Mouse (Mus musculus): ENCODE measurements around the gene Tbc1d8. TPM values are rescaled to one million over a fixed set of nuclear protein-coding genes. Genes with fewer than 3 reads are reported as not detected.
A peak's percentile ranks its signal among the peaks of the same experiment; 100 is the strongest.

The Tbc1d8 gene
- polyA plus RNA-seq, 1 experiment from 2014 or later, result 5.4 TPM

- DNase-seq (ENCODE audit: low spot score, missing footprints) (peak; percentile 47), ATAC-seq (ENCODE audit: low FRiP score) (no peak)
- Histone ChIP-seq H3K9ac (ENCODE audit: low read length) (no peak overlapping the region), H3K9me3 (ENCODE audit: control insufficient read depth, low read length) (no peaks in the 10 kb centered on the region), H3K4me3 (ENCODE audit: low read depth, low read length) (no peak overlapping the region), H3K27me3 (ENCODE audit: control insufficient read depth, insufficient read depth, low read length) (no peaks in the 10 kb centered on the region), H3K4me2 (no peak overlapping the region), H3K27ac (ENCODE audit: low read depth, low read length) (no peak overlapping the region), H3K36me3 (ENCODE audit: control insufficient read depth, insufficient read depth, low read length) (no peaks in the 10 kb centered on the region), H3K4me1 (ENCODE audit: control insufficient read depth, insufficient read depth, low read length) (no peaks in the 10 kb centered on the region)
- 87% methylated on average over 4 of the region's 5 CpGs for WGBS
These were observed 14.6 kb upstream of the Tbc1d8 start for GRCm38 (mm10) chr1:39493165-39493564.

- no peaks in the 10 kb centered on the region for H3K9me3 ChIP-seq (ENCODE audit: control insufficient read depth, low read length)
- 84% methylated on average over 3 of the region's 3 CpGs for WGBS
- no peaks in the 10 kb centered on the region for H3K36me3 ChIP-seq (ENCODE audit: control insufficient read depth, insufficient read depth, low read length)
- H3K9ac ChIP-seq (ENCODE audit: low read length), result no peak overlapping the region
- no peak overlapping the region for H3K27ac ChIP-seq (ENCODE audit: low read depth, low read length)
- ATAC-seq (ENCODE audit: low FRiP score), result no peak
- no peak for DNase-seq (ENCODE audit: low spot score, missing footprints)
- H3K4me1 ChIP-seq (ENCODE audit: control insufficient read depth, insufficient read depth, low read length), result peaks cover 1% of the 10 kb centered on the region
- H3K4me3 ChIP-seq (ENCODE audit: low read depth, low read length), result no peak overlapping the region
- no peaks in the 10 kb centered on the region for H3K27me3 ChIP-seq (ENCODE audit: control insufficient read depth, insufficient read depth, low read length)
- no peak overlapping the region for H3K4me2 ChIP-seq
These were observed 8.8 kb upstream of the Tbc1d8 start for GRCm38 (mm10) chr1:39487370-39487769.

- 52% methylated on average over 10 of the region's 10 CpGs for WGBS
- no peak overlapping the region for H3K27ac ChIP-seq (ENCODE audit: low read depth, low read length)
- ATAC-seq (ENCODE audit: low FRiP score), result 0 out of 2 replicates have a peak, but pooled peaks have one; percentile 25
- no peak overlapping the region for H3K9ac ChIP-seq (ENCODE audit: low read length)
- H3K4me3 ChIP-seq (ENCODE audit: low read depth, low read length), result no peak overlapping the region
- no peaks in the 10 kb centered on the region for H3K9me3 ChIP-seq (ENCODE audit: control insufficient read depth, low read length)
- peak; percentile 91 for DNase-seq (ENCODE audit: low spot score, missing footprints)
- peaks cover 11% of the 10 kb centered on the region for H3K4me1 ChIP-seq (ENCODE audit: control insufficient read depth, insufficient read depth, low read length)
- no peak overlapping the region for H3K4me2 ChIP-seq
- no peaks in the 10 kb centered on the region for H3K36me3 ChIP-seq (ENCODE audit: control insufficient read depth, insufficient read depth, low read length)
- H3K27me3 ChIP-seq (ENCODE audit: control insufficient read depth, insufficient read depth, low read length), result no peaks in the 10 kb centered on the region; the same call in 1 of the 2 replicates
These were observed 3.7 kb upstream of the Tbc1d8 start for GRCm38 (mm10) chr1:39482115-39482815.

GRCm38 (mm10) chr1:39479254-39479653, 699 bp upstream of the Tbc1d8 start:
- no peak overlapping the region; the same call in 1 of the 2 replicates for H3K9ac ChIP-seq (ENCODE audit: low read length)
- H3K36me3 ChIP-seq (ENCODE audit: control insufficient read depth, insufficient read depth, low read length), result no peaks in the 10 kb centered on the region
- no peaks in the 10 kb centered on the region for H3K9me3 ChIP-seq (ENCODE audit: control insufficient read depth, low read length)
- 63% methylated on average over 5 of the region's 5 CpGs for WGBS
- H3K4me3 ChIP-seq (ENCODE audit: low read depth, low read length), result no peak overlapping the region
- H3K27me3 ChIP-seq (ENCODE audit: control insufficient read depth, insufficient read depth, low read length), result peaks cover 2% of the 10 kb centered on the region; the same call in 1 of the 2 replicates
- no peak for ATAC-seq (ENCODE audit: low FRiP score)
- peak overlapping the region; percentile 98 for H3K4me2 ChIP-seq
- no peak for DNase-seq (ENCODE audit: low spot score, missing footprints)
- H3K4me1 ChIP-seq (ENCODE audit: control insufficient read depth, insufficient read depth, low read length), result peaks cover 11% of the 10 kb centered on the region
- H3K27ac ChIP-seq (ENCODE audit: low read depth, low read length), result no peak overlapping the region

GRCm38 (mm10) chr1:39478896-39479200, 293 bp upstream of the Tbc1d8 start:
- Histone ChIP-seq H3K27ac (ENCODE audit: low read depth, low read length) (no peak overlapping the region), H3K4me1 (ENCODE audit: control insufficient read depth, insufficient read depth, low read length) (peaks cover 11% of the 10 kb centered on the region), H3K4me3 (ENCODE audit: low read depth, low read length) (peak overlapping the region; percentile 71), H3K36me3 (ENCODE audit: control insufficient read depth, insufficient read depth, low read length) (no peaks in the 10 kb centered on the region), H3K9me3 (ENCODE audit: control insufficient read depth, low read length) (no peaks in the 10 kb centered on the region), H3K27me3 (ENCODE audit: control insufficient read depth, insufficient read depth, low read length) (peaks cover 2% of the 10 kb centered on the region; the same call in 1 of the 2 replicates), H3K4me2 (peak overlapping the region; percentile 98), H3K9ac (ENCODE audit: low read length) (peak overlapping the region; percentile 81)
- DNase-seq (ENCODE audit: low spot score, missing footprints) (no peak), ATAC-seq (ENCODE audit: low FRiP score) (no peak)
- 5% methylated on average over 10 of the region's 10 CpGs for WGBS

GRCm38 (mm10) chr1:39477064-39477463, 1.5 kb downstream of the Tbc1d8 start:
- H3K36me3 ChIP-seq (ENCODE audit: control insufficient read depth, insufficient read depth, low read length), result no peaks in the 10 kb centered on the region
- H3K9me3 ChIP-seq (ENCODE audit: control insufficient read depth, low read length), result no peaks in the 10 kb centered on the region
- H3K9ac ChIP-seq (ENCODE audit: low read length), result no peak overlapping the region
- H3K27me3 ChIP-seq (ENCODE audit: control insufficient read depth, insufficient read depth, low read length), result peaks cover 2% of the 10 kb centered on the region; the same call in 1 of the 2 replicates
- no peak overlapping the region for H3K4me3 ChIP-seq (ENCODE audit: low read depth, low read length)
- WGBS, result 78% methylated on average over 5 of the region's 5 CpGs
- DNase-seq (ENCODE audit: low spot score, missing footprints) (no peak), ATAC-seq (ENCODE audit: low FRiP score) (no peak)
- H3K4me1 ChIP-seq (ENCODE audit: control insufficient read depth, insufficient read depth, low read length), result peaks cover 7% of the 10 kb centered on the region
- peak overlapping the region; percentile 98 for H3K4me2 ChIP-seq
- H3K27ac ChIP-seq (ENCODE audit: low read depth, low read length), result no peak overlapping the region

- no peak overlapping the region for H3K4me3 ChIP-seq (ENCODE audit: low read depth, low read length)
- WGBS, result 83% methylated on average over 1 of the region's 1 CpGs
- ATAC-seq (ENCODE audit: low FRiP score), result no peak
These were observed 2.2 kb downstream of the Tbc1d8 start for GRCm38 (mm10) chr1:39476341-39476740.

GRCm38 (mm10) chr1:39474516-39474915, 4.0 kb downstream of the Tbc1d8 start:
- no peak overlapping the region for H3K4me2 ChIP-seq
- WGBS, result 88% methylated on average over 9 of the region's 9 CpGs
- peaks cover 2% of the 10 kb centered on the region; the same call in 1 of the 2 replicates for H3K27me3 ChIP-seq (ENCODE audit: control insufficient read depth, insufficient read depth, low read length)
- H3K36me3 ChIP-seq (ENCODE audit: control insufficient read depth, insufficient read depth, low read length), result no peaks in the 10 kb centered on the region
- H3K4me1 ChIP-seq (ENCODE audit: control insufficient read depth, insufficient read depth, low read length), result peaks cover 5% of the 10 kb centered on the region; the same call in 1 of the 2 replicates
- DNase-seq (ENCODE audit: low spot score, missing footprints) (peak; percentile 54), ATAC-seq (ENCODE audit: low FRiP score) (no peak)
- no peaks in the 10 kb centered on the region for H3K9me3 ChIP-seq (ENCODE audit: control insufficient read depth, low read length)
- H3K4me3 ChIP-seq (ENCODE audit: low read depth, low read length), result no peak overlapping the region
- H3K9ac ChIP-seq (ENCODE audit: low read length), result no peak overlapping the region
- H3K27ac ChIP-seq (ENCODE audit: low read depth, low read length), result no peak overlapping the region

More at GRCm38 (mm10) chr1:39476341-39476740, 2.2 kb downstream of the Tbc1d8 start:
- Histone ChIP-seq H3K27ac (ENCODE audit: low read depth, low read length) (no peak overlapping the region), H3K36me3 (ENCODE audit: control insufficient read depth, insufficient read depth, low read length) (no peaks in the 10 kb centered on the region), H3K9me3 (ENCODE audit: control insufficient read depth, low read length) (no peaks in the 10 kb centered on the region), H3K27me3 (ENCODE audit: control insufficient read depth, insufficient read depth, low read length) (peaks cover 2% of the 10 kb centered on the region; the same call in 1 of the 2 replicates), H3K9ac (ENCODE audit: low read length) (no peak overlapping the region), H3K4me1 (ENCODE audit: control insufficient read depth, insufficient read depth, low read length) (peaks cover 5% of the 10 kb centered on the region; the same call in 1 of the 2 replicates), H3K4me2 (no peak overlapping the region)
- no peak for DNase-seq (ENCODE audit: low spot score, missing footprints)

- no peaks in the 10 kb centered on the region for H3K36me3 ChIP-seq (ENCODE audit: control insufficient read depth, insufficient read depth, low read length)
- no peak overlapping the region for H3K4me2 ChIP-seq
- no peaks in the 10 kb centered on the region for H3K9me3 ChIP-seq (ENCODE audit: control insufficient read depth, low read length)
- no peak for ATAC-seq (ENCODE audit: low FRiP score)
- no peak overlapping the region for H3K27ac ChIP-seq (ENCODE audit: low read depth, low read length)
- WGBS, result 76% methylated on average over 9 of the region's 9 CpGs
- no peak overlapping the region for H3K4me3 ChIP-seq (ENCODE audit: low read depth, low read length)
- H3K9ac ChIP-seq (ENCODE audit: low read length), result no peak overlapping the region
- peak; percentile 54 for DNase-seq (ENCODE audit: low spot score, missing footprints)
- no peaks in the 10 kb centered on the region for H3K4me1 ChIP-seq (ENCODE audit: control insufficient read depth, insufficient read depth, low read length)
- no peaks in the 10 kb centered on the region for H3K27me3 ChIP-seq (ENCODE audit: control insufficient read depth, insufficient read depth, low read length)
These were observed 7.2 kb downstream of the Tbc1d8 start for GRCm38 (mm10) chr1:39471298-39471902.
